Mouse (Mus musculus) erythroblast, embryonic 14.5 days (primary cell): ENCODE data around the gene Nrip1. TPM values are rescaled to one million over a fixed set of nuclear protein-coding genes. Genes with fewer than 3 reads are reported as not detected.

Experiments used
- H3K27me3 ChIP-seq: 2 replicates; pipeline ENCODE4 v1.6.1; 2012; ENCODE audit warnings: inconsistent platforms; ENCODE audit not compliant: control insufficient read depth
- H3K36me3 ChIP-seq: 2 replicates; pipeline ENCODE4 v1.6.1; 2012; ENCODE audit warnings: mild to moderate bottlenecking, inconsistent platforms; ENCODE audit not compliant: control insufficient read depth
- H3K4me1 ChIP-seq: 2 replicates; pipeline ENCODE4 v1.6.1; 2012; ENCODE audit warnings: inconsistent platforms; ENCODE audit not compliant: control insufficient read depth
- H3K4me3 ChIP-seq: replicated peaks from 2 replicates; pipeline ENCODE3; 2012; ENCODE audit warnings: moderate library complexity, mild to moderate bottlenecking, inconsistent platforms
- H3K9me3 ChIP-seq: 2 replicates; pipeline ENCODE4 v1.6.1; 2012; ENCODE audit warnings: low read length, inconsistent platforms, mixed read lengths; ENCODE audit not compliant: control insufficient read depth
- GATA1 ChIP-seq: IDR thresholded peaks from 2 replicates; pipeline ENCODE4 v1.6.1; 2012; ENCODE audit warnings: low read length, inconsistent platforms, mixed read lengths
- TAL1 ChIP-seq: IDR thresholded peaks from 3 replicates; pipeline ENCODE4 v1.6.1; 2012; ENCODE audit warnings: low read length, inconsistent platforms, mixed read lengths
- polyA plus RNA-seq: library from polyadenylated mRNA; stranded (reverse); fragments of >175 nt; gene quantifications from 2 replicates; pipeline ENCODE4 v1.2.3, GENCODE M21; 2012

The Nrip1 gene
- polyA plus RNA-seq, 1 experiment: 0.55 TPM

GRCm38 (mm10) chr16:76344030-76344429, 29.6 kb downstream of the Nrip1 start:
- peaks cover 74% of the 10 kb centered on the region for H3K4me1 ChIP-seq
- H3K9me3 ChIP-seq: peaks cover 11% of the 10 kb centered on the region
- TF ChIP-seq TAL1 (no peak), GATA1 (no peak)
- no peaks in the 10 kb centered on the region for H3K27me3 ChIP-seq
- no peak overlapping the region for H3K4me3 ChIP-seq
- H3K36me3 ChIP-seq: peaks cover 89% of the 10 kb centered on the region

- TF ChIP-seq GATA1 (no peak), TAL1 (no peak)
- Histone ChIP-seq H3K4me1 (peaks cover 78% of the 10 kb centered on the region), H3K36me3 (peaks cover 83% of the 10 kb centered on the region)
Observed at GRCm38 (mm10) chr16:76341636-76342035, 32.0 kb downstream of the Nrip1 start.

GRCm38 (mm10) chr16:76339256-76339655, 34.4 kb downstream of the Nrip1 start:
- peaks cover 84% of the 10 kb centered on the region for H3K4me1 ChIP-seq
- H3K4me3 ChIP-seq: no peak overlapping the region
- H3K27me3 ChIP-seq: no peaks in the 10 kb centered on the region
- peaks cover 80% of the 10 kb centered on the region for H3K36me3 ChIP-seq
- TF ChIP-seq TAL1: no peak
- no peak for TF ChIP-seq GATA1
- peaks cover 5% of the 10 kb centered on the region for H3K9me3 ChIP-seq

More at GRCm38 (mm10) chr16:76341636-76342035, 32.0 kb downstream of the Nrip1 start:
- Histone ChIP-seq H3K27me3 (no peaks in the 10 kb centered on the region), H3K9me3 (peaks cover 11% of the 10 kb centered on the region), H3K4me3 (no peak overlapping the region)

GRCm38 (mm10) chr16:76337351-76337750, 36.3 kb downstream of the Nrip1 start:
- TF ChIP-seq TAL1 (no peak), GATA1 (no peak)
- H3K4me3 ChIP-seq: no peak overlapping the region
- H3K27me3 ChIP-seq: no peaks in the 10 kb centered on the region
- H3K36me3 ChIP-seq: peaks cover 72% of the 10 kb centered on the region
- no peaks in the 10 kb centered on the region for H3K9me3 ChIP-seq
- peaks cover 75% of the 10 kb centered on the region for H3K4me1 ChIP-seq

- H3K9me3 ChIP-seq: no peaks in the 10 kb centered on the region
- H3K36me3 ChIP-seq: peaks cover 71% of the 10 kb centered on the region
- no peak overlapping the region for H3K4me3 ChIP-seq
- H3K4me1 ChIP-seq: peaks cover 74% of the 10 kb centered on the region
- TF ChIP-seq TAL1: no peak
- TF ChIP-seq GATA1: no peak
- no peaks in the 10 kb centered on the region for H3K27me3 ChIP-seq
Observed at GRCm38 (mm10) chr16:76336932-76337331, 36.7 kb downstream of the Nrip1 start.

GRCm38 (mm10) chr16:76335913-76336312, 37.7 kb downstream of the Nrip1 start:
- Histone ChIP-seq H3K4me1 (peaks cover 68% of the 10 kb centered on the region), H3K27me3 (no peaks in the 10 kb centered on the region), H3K9me3 (no peaks in the 10 kb centered on the region), H3K36me3 (peaks cover 66% of the 10 kb centered on the region), H3K4me3 (no peak overlapping the region)
- TF ChIP-seq TAL1: no peak
- TF ChIP-seq GATA1: no peak

GRCm38 (mm10) chr16:76332127-76332526, 41.5 kb downstream of the Nrip1 start:
- Histone ChIP-seq H3K27me3 (no peaks in the 10 kb centered on the region), H3K36me3 (peaks cover 68% of the 10 kb centered on the region), H3K9me3 (no peaks in the 10 kb centered on the region), H3K4me3 (no peak overlapping the region), H3K4me1 (peaks cover 57% of the 10 kb centered on the region)
- TF ChIP-seq TAL1 (no peak), GATA1 (no peak)

GRCm38 (mm10) chr16:76331231-76331630, 42.4 kb downstream of the Nrip1 start:
- H3K4me1 ChIP-seq: peaks cover 57% of the 10 kb centered on the region
- H3K9me3 ChIP-seq: no peaks in the 10 kb centered on the region
- peaks cover 68% of the 10 kb centered on the region for H3K36me3 ChIP-seq
- TF ChIP-seq GATA1: no peak
- H3K4me3 ChIP-seq: no peak overlapping the region
- H3K27me3 ChIP-seq: no peaks in the 10 kb centered on the region

- no peak overlapping the region for H3K4me3 ChIP-seq
- no peaks in the 10 kb centered on the region for H3K27me3 ChIP-seq
- TF ChIP-seq GATA1: peak; percentile 55
- TF ChIP-seq TAL1: no peak
- peaks cover 81% of the 10 kb centered on the region for H3K4me1 ChIP-seq
- H3K36me3 ChIP-seq: peaks cover 73% of the 10 kb centered on the region
- no peaks in the 10 kb centered on the region for H3K9me3 ChIP-seq
Observed at GRCm38 (mm10) chr16:76325315-76325710, 48.3 kb downstream of the Nrip1 start.
